12 mouse cellular contexts compared by ENCODE assay signal in genomic region chr8:93398044-93398443, GRCm38 (mm10). TPM values are rescaled to one million over a fixed set of nuclear protein-coding genes. Genes with fewer than 3 reads are reported as not detected.
DNase-seq lines count a peak whose midpoint lies in the region; ATAC-seq and TF ChIP-seq lines count a peak whose summit lies in the region.
"Had no signal": no experiment of that assay in that cellular context is flagged by ENCODE, and none has a peak within 500 bp of the region (broad histone marks: within the 10 kb centered on the region; RNA-seq: fewer than 3 reads in every experiment).

No protein-coding gene starts in this region.

- peak; percentile 65 for TF ChIP-seq CTCF in hindbrain, postnatal 0 days (IDR thresholded peaks at IDR 0.05; ENCODE audit: low read depth)

- DNase-seq in hindbrain, postnatal 0 days (ENCODE audit: low spot score) = peak; percentile 66
- no peak for DNase-seq in hindbrain, embryonic 10.5 days (ENCODE audit: low spot score)
- DNase-seq in right cerebral cortex, adult 2 months (ENCODE audit: low spot score in 2 of 2) = peak; percentile 40 to 41
- DNase-seq in right cerebral cortex, adult 18-20 months = no peak
- peak; percentile 9 to 49 for DNase-seq in heart, postnatal 14 days
- peak; percentile 38 for DNase-seq in lung, postnatal 25 days (ENCODE audit: low spot score)
- DNase-seq in spleen, adult 12 weeks (ENCODE audit: low spot score) = no peak
- DNase-seq: cerebellum, adult 9-10 months; liver; spleen, adult 18-20 months had no signal

- H3K4me3 ChIP-seq in hindbrain, postnatal 0 days (ENCODE audit: low read length) = no peak overlapping the region
- H3K4me3 ChIP-seq in hindbrain, embryonic 10.5 days = no peak overlapping the region
- H3K4me3 ChIP-seq: forebrain, embryonic 15.5 days had no signal

- no peaks in the 10 kb centered on the region for H3K4me1 ChIP-seq in hindbrain, postnatal 0 days (ENCODE audit: insufficient read depth, low read length)
- no peaks in the 10 kb centered on the region for H3K4me1 ChIP-seq in hindbrain, embryonic 10.5 days (replicated peaks)

- no peaks in the 10 kb centered on the region for H3K27me3 ChIP-seq in hindbrain, postnatal 0 days (ENCODE audit: insufficient read depth, low read length)
- no peaks in the 10 kb centered on the region for H3K27me3 ChIP-seq in hindbrain, embryonic 10.5 days (ENCODE audit: insufficient read depth, poor library complexity, severe bottlenecking)
- H3K27me3 ChIP-seq: forebrain, embryonic 15.5 days had no signal

- no peaks in the 10 kb centered on the region for H3K9me3 ChIP-seq in hindbrain, postnatal 0 days (ENCODE audit: low read length)
- H3K9me3 ChIP-seq in hindbrain, embryonic 10.5 days = no peaks in the 10 kb centered on the region
- H3K9me3 ChIP-seq: forebrain, embryonic 15.5 days had no signal

- ATAC-seq in hindbrain, postnatal 0 days = no peak
- ATAC-seq: activated CD4-positive, CD25-positive, alpha-beta regulatory T cell, adult 4 months; forebrain, embryonic 15.5 days had no signal

- no peak overlapping the region for H3K4me2 ChIP-seq in hindbrain, postnatal 0 days (ENCODE audit: low read depth, low read length)
- H3K4me2 ChIP-seq: forebrain, embryonic 15.5 days had no signal

- no peaks in the 10 kb centered on the region for H3K36me3 ChIP-seq in hindbrain, postnatal 0 days (ENCODE audit: insufficient read depth, low read length)
- H3K36me3 ChIP-seq in hindbrain, embryonic 10.5 days = no peaks in the 10 kb centered on the region
- H3K36me3 ChIP-seq: forebrain, embryonic 15.5 days had no signal

- 43% methylated on average over 1 of the region's 1 CpGs for WGBS in hindbrain, postnatal 0 days
- WGBS in hindbrain, embryonic 10.5 days = 52% methylated on average over 1 of the region's 1 CpGs

- H3K27ac ChIP-seq in hindbrain, postnatal 0 days = no peak overlapping the region
- no peak overlapping the region for H3K27ac ChIP-seq in hindbrain, embryonic 10.5 days
- H3K27ac ChIP-seq: forebrain, embryonic 15.5 days had no signal

- no peak overlapping the region for H3K9ac ChIP-seq in hindbrain, postnatal 0 days (replicated peaks; ENCODE audit: low read length)
- H3K9ac ChIP-seq: forebrain, embryonic 15.5 days had no signal

- intact Hi-C loops in heart, postnatal 14 days (cut with DNase I) = loop anchor here (2.0 to 10.0 kb wide), 4 partner anchors 181 to 339 kb away; partner anchors contain the start of gene Ces1d

RNA-seq across cellular contexts. Expression of gene Ces1h, which starts 18.5 kb away (rescaled TPM):
- not detected in 2 replicates for total RNA-seq in hindbrain, postnatal 0 days (2014; rRNA removed)
- polyA plus RNA-seq in hindbrain, postnatal 0 days (2015; fragmentation: Nextera tagmentation; extraction: Ambion mirVana) = not detected in 2 replicates
- not detected in 2 replicates for polyA plus RNA-seq in hindbrain, embryonic 10.5 days (2016; fragmentation: Nextera tagmentation; extraction: Ambion mirVana)
- not detected for total RNA-seq in heart, postnatal 14 days (2021)
- polyA plus RNA-seq: activated CD4-positive, CD25-positive, alpha-beta regulatory T cell, adult 4 months; forebrain, embryonic 15.5 days had no signal

Comparison
In these comparisons a context has a peak if more than half of its experiments do, and no peak if none do; other contexts are left out.
1. DNase-seq: peak in hindbrain, postnatal 0 days (single experiment), right cerebral cortex, adult 2 months (2 of 2), heart, postnatal 14 days (2 of 2) and lung, postnatal 25 days (single experiment); none in hindbrain, embryonic 10.5 days (single experiment), right cerebral cortex, adult 18-20 months (single experiment) and spleen, adult 12 weeks (single experiment).